Mouse (Mus musculus) activated CD4-positive, CD25-positive, alpha-beta regulatory T cell, adult 4 months (primary cell): ENCODE measurements around the gene Foxk2. TPM values are rescaled to one million over a fixed set of nuclear protein-coding genes. Genes with fewer than 3 reads are reported as not detected.

Experiments used
- polyA plus RNA-seq, 2 experiments: library from polyadenylated mRNA; unstranded; fragments of 100-300 nt; shearing (Covaris generic); gene quantifications; one replicate each; pipeline ENCODE4 v1.2.1; 2017

Foxk2 gene
- polyA plus RNA-seq, 2 experiments from 2014 or later, result 5.3 to 6.3 TPM

Other genes with a start within 250 kb of the Foxk2 start
- gene Cd7, start 220.6 kb upstream of the Foxk2 start, polyA plus RNA-seq, result 100 to 1,000 TPM in 1 of 2 experiments, 10 to 100 TPM in 1; 84.3 to 121 TPM
- not detected for gene Sectm1b, start 196.4 kb upstream of the Foxk2 start, polyA plus RNA-seq
- not detected for gene Sectm1a, start 178.8 kb upstream of the Foxk2 start, polyA plus RNA-seq
- not detected for gene Tex19.2, start 141.3 kb upstream of the Foxk2 start, polyA plus RNA-seq
- not detected for gene Tex19.1, start 113.8 kb upstream of the Foxk2 start, polyA plus RNA-seq
- gene Uts2r, start 99.7 kb upstream of the Foxk2 start, polyA plus RNA-seq, result not detected
- 1 to 10 TPM; 1.5 to 2.1 TPM for gene Hexdc, start 55.6 kb upstream of the Foxk2 start, polyA plus RNA-seq
- 1 to 10 TPM; 4.4 to 4.7 TPM for gene Ogfod3, start 55.3 kb upstream of the Foxk2 start, polyA plus RNA-seq
- gene Cybc1, start 30.7 kb upstream of the Foxk2 start, polyA plus RNA-seq, result 10 to 100 TPM; 66.8 to 78.7 TPM
- gene Narf, start 22.7 kb upstream of the Foxk2 start, polyA plus RNA-seq, result 10 to 100 TPM; 20.6 to 33.3 TPM
- gene Wdr45b, start 94.5 kb downstream of the Foxk2 start, polyA plus RNA-seq, result 10 to 100 TPM; 22.2 to 25.7 TPM
- not detected for gene Rab40b, start 128.3 kb downstream of the Foxk2 start, polyA plus RNA-seq
- 1 to 10 TPM; 6.3 to 9.8 TPM for gene Fn3krp, start 161.4 kb downstream of the Foxk2 start, polyA plus RNA-seq
- under 1 TPM in 1 of 2 experiments, not detected in 1; 0.23 TPM for gene Fn3k, start 174.9 kb downstream of the Foxk2 start, polyA plus RNA-seq
- 10 to 100 TPM; 24.3 to 26.2 TPM for gene Tbcd, start 192.0 kb downstream of the Foxk2 start, polyA plus RNA-seq